Mouse (Mus musculus) ES-Bruce4 (cell line): ENCODE data around the gene Wdpcp.

Source experiments
- CTCF ChIP-seq: IDR thresholded peaks from one replicate; pipeline ENCODE4 v1.8.1; 2011; ENCODE audit warnings: low read depth, low read length
- POLR2A ChIP-seq: IDR thresholded peaks from one replicate; pipeline ENCODE4 v1.8.1; 2011; ENCODE audit warnings: low read length; ENCODE audit not compliant: insufficient read depth

GRCm38 (mm10) chr11:21922531-21922930 lies 350.5 kb downstream of the Wdpcp start:
- TF ChIP-seq POLR2A (no peak), CTCF (no peak)
